Mouse (Mus musculus): ENCODE data around the gene Ackr2. TPM values are rescaled to one million over a fixed set of nuclear protein-coding genes. Genes with fewer than 3 reads are reported as not detected.

The Ackr2 gene
- total RNA-seq, 2 experiments from 2014 or later: 2.5 to 3.7 TPM

- DNase-seq (ENCODE audit: low spot score): no peak
- intact Hi-C loops (cut with DNase I): no loop called here
Measured at GRCm38 (mm10) chr9:121889927-121890440, 8.2 kb upstream of the Ackr2 start.

- peak; percentile 71 for DNase-seq (ENCODE audit: low spot score)
- intact Hi-C loops (cut with DNase I): no loop called here
Measured at GRCm38 (mm10) chr9:121890441-121890941, 7.7 kb upstream of the Ackr2 start.

DNA sequence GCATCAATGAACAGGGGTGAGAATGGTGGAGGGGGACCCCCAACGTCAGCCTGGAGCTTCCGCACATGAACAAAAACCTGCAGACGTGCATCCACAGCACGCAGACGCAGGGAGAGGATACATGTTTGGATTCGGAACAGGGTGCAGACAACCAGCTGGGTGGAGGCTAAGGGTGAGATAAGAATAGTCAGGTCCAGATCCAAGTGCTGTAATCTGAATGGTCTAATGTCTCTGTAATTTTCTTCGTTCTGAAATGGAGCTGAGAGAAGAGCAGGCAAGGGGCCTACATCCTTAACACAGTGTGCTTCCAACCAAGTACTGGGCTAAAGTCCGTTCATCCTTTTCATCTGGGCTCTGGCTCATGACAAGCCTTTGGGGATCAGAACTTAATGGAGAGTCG lies 6.9 kb upstream of the Ackr2 start:
- intact Hi-C loops (cut with DNase I): no loop called here
- no peak for DNase-seq (ENCODE audit: low spot score)

- no peak for DNase-seq (ENCODE audit: low spot score)
- intact Hi-C loops (cut with DNase I): no loop called here
Measured at GRCm38 (mm10) chr9:121892057-121892687, 6.0 kb upstream of the Ackr2 start.

- intact Hi-C loops (cut with DNase I): no loop called here
- DNase-seq (ENCODE audit: low spot score): no peak
Measured at GRCm38 (mm10) chr9:121894447-121894846, 3.7 kb upstream of the Ackr2 start.

GRCm38 (mm10) chr9:121895392-121895993 lies 2.7 kb upstream of the Ackr2 start:
- intact Hi-C loops (cut with DNase I): no loop called here
- peak; percentile 33 for DNase-seq (ENCODE audit: low spot score)

DNA sequence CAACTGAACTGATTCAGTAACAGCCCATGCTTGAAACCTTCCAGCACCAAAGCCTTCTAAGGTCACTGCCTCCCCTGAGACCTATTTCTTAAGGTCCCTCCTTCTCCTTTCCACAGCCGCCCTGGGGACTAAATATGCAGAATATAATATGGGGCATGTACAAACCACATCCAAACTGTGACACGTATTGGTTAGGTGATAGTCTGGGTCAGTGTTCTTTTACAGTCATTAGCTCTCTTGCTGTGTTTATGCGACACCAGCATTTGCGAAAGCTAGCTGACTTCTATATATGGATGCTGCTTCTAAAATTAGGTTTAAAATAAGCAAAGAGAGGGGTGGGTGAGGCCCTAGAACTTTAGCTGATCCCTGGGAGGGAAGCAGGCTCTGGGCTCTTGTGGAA lies 1.3 kb upstream of the Ackr2 start:
- DNase-seq (ENCODE audit: low spot score): no peak
- intact Hi-C loops (cut with DNase I): no loop called here

- DNase-seq (ENCODE audit: low spot score): no peak
- intact Hi-C loops (cut with DNase I): no loop called here
Measured at GRCm38 (mm10) chr9:121899306-121899705, 1.2 kb downstream of the Ackr2 start.

DNA sequence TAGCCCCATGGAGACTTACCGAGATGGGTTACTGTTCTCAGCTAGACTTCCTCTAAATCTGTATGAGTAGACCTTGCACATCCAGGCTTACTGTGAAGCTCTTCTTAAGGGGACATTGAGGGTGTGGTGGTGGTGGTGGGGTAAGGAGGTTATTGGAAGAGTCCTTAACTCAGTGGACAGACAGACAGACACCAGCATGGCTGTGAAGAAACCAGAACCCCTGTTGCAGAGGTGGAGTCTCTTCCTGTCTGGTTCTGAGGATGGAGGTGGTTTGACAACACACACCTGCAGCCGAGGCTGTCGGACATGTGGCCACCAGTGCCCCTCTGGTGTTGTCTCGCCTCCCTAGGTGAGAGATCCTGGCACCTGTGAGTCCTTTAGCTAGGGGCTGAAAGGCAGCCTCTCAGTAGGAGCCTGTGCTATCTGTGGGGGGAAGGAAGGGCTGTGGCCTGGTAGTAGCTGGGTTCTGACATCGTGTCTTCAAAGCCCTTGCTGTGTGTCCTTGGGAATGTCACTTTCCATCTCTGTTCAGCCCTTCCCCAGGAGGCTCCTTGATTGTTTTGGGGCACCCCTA lies 2.2 kb downstream of the Ackr2 start:
- DNase-seq (ENCODE audit: low spot score): no peak
- intact Hi-C loops (cut with DNase I): no loop called here

DNA sequence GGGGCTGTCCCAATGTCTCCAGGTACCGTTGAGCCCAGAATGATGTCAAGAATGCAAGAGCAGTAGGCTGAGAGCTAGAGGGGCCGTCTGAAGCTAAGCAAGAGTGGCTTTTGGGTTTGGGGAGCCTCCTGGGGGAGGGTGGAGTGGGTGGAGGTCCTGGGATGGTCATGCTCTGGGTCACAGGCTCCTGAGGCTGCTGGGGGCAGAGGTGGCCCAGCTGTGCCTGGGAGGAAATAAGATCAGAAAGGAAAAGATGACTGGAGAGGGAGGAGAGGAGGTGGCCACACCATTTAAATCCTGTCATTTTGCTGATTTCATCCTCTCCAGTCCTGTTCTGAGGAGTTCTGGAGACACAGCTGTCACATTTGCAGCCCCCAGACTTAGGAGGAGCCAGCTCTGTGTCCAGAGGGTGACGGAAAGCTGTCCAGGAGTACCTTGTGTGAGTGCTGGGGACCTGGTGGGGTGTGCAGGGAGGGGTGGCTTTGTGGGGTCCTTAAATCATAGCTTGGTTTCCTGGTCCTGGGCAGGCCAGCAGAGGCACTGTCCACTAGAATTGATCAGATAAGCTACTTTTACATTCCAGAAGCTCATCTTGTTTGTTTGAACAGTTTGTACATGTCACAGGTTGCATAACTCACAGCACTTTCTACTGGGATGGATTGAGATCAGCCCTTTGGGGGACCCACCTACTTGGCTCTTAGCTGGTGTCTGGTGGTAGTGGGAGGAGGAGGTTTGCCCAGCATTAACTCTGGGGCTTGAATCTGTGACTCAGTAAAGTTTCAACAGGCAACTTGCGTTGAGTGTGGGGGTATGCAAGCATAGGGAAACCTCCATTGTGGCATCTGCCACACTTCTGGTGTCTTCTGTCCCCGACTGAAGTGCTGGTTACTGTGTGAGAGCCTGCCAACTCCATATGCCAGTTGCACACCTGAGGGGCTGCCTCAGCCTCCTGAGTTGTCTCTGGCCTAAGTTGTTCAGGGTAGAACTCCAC lies 3.9 kb downstream of the Ackr2 start:
- no peak for DNase-seq (ENCODE audit: low spot score)
- intact Hi-C loops (cut with DNase I): no loop called here

DNA sequence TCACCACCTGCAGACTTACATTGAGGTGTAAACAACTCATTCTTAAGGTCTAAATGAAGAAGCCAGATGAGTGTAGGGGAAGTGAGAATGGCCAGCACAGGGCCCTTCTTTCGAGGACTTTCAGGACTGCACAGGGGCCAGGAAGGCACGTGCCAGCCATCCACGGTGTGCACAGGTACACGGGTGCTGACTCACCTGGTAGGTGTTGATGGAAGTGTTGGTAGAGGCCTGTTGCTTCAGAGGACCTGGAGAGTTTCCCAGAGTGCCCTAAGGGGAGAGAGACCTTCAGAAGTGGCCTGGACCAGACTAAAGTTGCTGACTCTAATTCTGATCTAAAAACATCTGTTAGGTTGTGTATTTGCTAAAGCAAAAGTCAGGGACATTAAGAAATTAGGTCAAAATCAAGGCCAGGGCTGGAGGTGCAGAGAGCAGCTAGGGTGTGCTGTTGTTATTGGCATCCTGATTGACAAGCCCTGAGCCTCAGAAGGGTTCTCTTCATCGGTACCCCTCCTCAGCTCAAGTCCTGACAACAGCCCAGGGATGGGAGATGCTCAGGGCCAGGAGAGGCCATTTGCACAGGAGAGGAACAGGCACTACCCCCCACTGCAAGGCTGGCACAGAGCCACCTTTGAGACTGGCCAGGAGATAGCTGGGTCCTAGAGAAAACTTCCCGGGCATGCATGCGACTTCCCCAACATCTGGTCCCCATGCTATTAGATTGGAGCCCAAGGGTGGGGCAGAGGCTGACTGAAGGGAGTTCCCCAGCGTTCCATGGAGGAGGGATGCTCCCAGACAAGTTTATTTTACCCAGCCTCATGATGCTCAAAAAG lies 5.5 kb downstream of the Ackr2 start:
- intact Hi-C loops (cut with DNase I): no loop called here
- peak; percentile 16 for DNase-seq (ENCODE audit: low spot score)

- no peak for DNase-seq (ENCODE audit: low spot score)
- intact Hi-C loops (cut with DNase I): no loop called here
Measured at GRCm38 (mm10) chr9:121904319-121904718, 6.2 kb downstream of the Ackr2 start.

DNA sequence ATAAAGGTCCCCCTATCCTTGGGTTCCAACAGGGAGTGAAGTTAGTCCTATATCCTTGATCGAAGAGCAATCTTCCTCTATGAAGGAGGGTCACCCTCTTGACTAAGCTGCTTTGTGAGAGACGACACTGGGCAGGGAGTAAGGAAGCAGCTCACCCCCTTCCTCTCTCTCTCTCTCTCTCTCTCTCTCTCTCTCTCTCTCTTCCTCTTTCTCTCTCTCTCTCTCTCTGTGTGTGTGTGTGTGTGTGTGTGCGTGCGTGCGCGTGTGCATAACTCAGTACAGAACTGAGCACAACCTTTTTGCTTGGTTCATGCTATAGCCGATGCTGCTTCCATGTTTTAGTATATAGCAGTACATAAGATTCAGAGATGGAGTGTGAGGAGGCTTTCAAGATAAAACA lies 6.8 kb downstream of the Ackr2 start:
- DNase-seq (ENCODE audit: low spot score): no peak
- intact Hi-C loops (cut with DNase I): no loop called here

GRCm38 (mm10) chr9:121905556-121906185 lies 7.5 kb downstream of the Ackr2 start:
- DNase-seq (ENCODE audit: low spot score): no peak
- intact Hi-C loops (cut with DNase I): no loop called here

GRCm38 (mm10) chr9:121906456-121906855 lies 8.3 kb downstream of the Ackr2 start:
- DNase-seq (ENCODE audit: low spot score): no peak
- intact Hi-C loops (cut with DNase I): no loop called here

DNA sequence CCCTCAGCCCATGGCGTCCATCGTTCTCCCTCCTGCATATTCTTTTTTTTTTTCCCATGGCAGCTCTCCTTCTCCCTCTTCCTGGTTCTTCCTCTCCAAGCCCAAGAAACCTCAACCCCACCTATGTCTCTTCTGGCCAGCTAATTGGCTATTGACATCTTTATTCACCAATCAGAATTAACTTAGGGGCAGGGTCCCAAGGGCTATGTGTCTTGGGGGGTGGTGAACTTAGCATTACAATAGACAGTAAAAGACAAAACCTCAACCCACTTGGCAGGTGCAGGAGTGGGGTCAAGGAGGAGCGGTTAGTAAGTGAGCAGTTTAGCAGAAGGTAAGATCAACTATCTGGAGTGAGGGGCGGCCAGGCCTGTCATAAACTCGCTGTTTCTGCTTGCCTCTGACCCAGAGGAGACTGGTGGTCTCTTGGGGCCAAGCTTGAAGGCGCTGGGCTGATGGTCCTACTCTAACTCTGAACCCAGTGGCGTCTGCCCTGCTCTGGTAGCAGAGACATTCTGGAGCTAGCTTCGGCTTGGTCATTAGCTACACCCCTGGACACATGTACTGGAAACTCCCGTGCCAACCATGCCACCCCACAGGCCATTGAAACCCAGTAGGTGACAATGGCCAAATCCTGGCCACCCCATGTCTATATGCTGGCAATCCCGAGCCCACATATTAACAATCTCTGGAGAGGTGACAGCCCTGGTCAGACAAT lies 9.4 kb downstream of the Ackr2 start:
- intact Hi-C loops (cut with DNase I): no loop called here
- no peak for DNase-seq (ENCODE audit: low spot score)

DNA sequence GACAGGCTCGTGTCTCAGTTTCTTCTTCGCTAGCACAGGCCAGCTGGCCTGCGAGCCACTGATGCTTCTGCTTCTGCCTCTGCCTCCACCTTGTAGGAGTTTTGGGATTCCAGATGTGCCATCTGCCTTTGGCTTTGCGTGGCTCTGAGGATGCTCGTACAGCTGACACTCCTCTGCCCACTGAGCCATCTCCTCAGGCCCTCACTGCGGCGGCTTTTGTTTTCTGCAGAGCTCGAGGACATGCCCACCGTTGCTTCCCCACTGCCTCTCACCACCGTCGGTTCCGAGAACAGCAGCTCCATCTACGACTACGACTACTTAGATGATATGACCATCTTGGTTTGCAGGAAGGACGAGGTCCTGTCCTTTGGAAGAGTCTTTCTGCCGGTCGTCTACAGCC lies 10.2 kb downstream of the Ackr2 start:
- no peak for DNase-seq (ENCODE audit: low spot score)
- intact Hi-C loops (cut with DNase I): no loop called here

GRCm38 (mm10) chr9:121909635-121910034 lies 11.5 kb downstream of the Ackr2 start:
- no peak for DNase-seq (ENCODE audit: low spot score)
- intact Hi-C loops (cut with DNase I): no loop called here

All from heart, postnatal 25 days (tissue).